Mouse (Mus musculus) liver, postnatal 0 days (tissue): Measurements from ENCODE around the gene B630019K06Rik.
"Not testable (repeated sequence)": the region's sequence is repeated elsewhere in the genome, so short reads cannot be mapped to it uniquely, and the experiment has no call there.

ENCODE experiments used
- CTCF ChIP-seq: sonication (generic); IDR thresholded peaks from 2 replicates; pipeline ENCODE4 v1.5.1; 2016; ENCODE audit warnings: antibody characterized with exemption, low read depth
- EP300 ChIP-seq: IDR thresholded peaks from 2 replicates; pipeline ENCODE4 v1.6.1; 2016; ENCODE audit warnings: antibody characterized with exemption, low read depth, mild to moderate bottlenecking

DNA sequence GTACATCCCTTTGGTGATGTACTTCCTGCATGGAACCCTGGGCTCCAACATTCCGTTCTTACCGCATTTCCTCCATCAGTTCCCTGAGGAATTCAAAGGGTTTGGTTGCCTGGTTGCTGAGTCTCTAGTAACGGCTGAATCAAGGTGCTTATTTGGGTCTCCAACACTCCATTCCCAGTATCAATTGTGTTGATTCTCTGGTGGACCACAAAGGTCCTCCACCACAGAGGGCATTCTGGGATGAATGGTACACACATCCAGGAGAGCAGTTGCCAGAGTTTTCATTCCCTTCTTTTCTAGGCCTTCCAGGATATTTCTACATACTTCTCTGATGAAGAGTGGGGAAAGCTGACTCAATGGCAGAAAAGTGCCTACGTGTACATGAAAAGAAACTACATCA lies 18.2 kb upstream of the B630019K06Rik start, which contains the start of gene Gm5751:
- TF ChIP-seq CTCF, EP300: not testable (repeated sequence)
